Mouse (Mus musculus) ovary, postnatal 14 days (tissue): ENCODE data around the gene Rnft2.

ENCODE experiments used
- DNase-seq: peaks from one replicate; pipeline ENCODE4 v3.0.0; 2022; ENCODE audit warnings: low spot score

Rnft2 gene

DNA sequence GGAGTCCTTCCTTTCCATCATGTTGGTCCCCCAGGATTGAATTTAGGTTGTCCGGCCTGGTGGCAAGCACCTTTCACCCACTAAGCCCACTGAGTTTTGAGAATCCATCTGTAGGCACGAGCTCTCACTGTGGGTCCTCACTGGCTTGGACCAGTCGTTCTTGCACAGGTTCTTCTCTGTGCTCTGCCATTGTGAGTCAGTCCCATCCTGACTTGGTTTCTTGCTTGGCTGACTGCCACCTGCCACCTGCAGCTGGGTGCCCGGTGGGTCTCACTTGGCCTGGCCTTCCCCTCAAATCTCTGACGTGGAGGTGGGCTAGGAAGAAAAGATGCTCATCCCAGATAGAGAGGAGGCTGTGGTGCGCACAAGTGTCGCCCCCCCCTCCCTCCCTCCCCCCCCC, 6.1 kb upstream of the Rnft2 start:
- no peak for DNase-seq

DNA sequence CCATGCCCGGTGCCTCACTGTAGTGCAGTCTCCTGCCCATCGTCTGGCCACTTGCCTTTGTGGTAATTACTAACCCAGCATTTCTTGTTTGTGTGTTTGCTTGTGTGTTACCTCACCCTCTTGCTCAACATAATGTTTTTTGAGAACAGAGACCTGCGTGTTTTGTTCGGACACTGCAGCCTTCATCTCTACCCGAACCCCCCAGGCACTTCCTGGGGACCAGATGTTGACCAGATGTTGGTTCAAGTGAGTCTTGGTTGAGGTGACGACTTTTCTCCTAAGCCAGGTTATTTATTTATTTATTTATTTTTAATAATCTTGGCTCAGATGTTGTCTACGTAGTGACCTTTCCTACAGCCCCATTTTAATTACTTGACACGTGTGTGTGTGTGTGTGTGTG, 2.5 kb upstream of the Rnft2 start:
- no peak for DNase-seq

DNA sequence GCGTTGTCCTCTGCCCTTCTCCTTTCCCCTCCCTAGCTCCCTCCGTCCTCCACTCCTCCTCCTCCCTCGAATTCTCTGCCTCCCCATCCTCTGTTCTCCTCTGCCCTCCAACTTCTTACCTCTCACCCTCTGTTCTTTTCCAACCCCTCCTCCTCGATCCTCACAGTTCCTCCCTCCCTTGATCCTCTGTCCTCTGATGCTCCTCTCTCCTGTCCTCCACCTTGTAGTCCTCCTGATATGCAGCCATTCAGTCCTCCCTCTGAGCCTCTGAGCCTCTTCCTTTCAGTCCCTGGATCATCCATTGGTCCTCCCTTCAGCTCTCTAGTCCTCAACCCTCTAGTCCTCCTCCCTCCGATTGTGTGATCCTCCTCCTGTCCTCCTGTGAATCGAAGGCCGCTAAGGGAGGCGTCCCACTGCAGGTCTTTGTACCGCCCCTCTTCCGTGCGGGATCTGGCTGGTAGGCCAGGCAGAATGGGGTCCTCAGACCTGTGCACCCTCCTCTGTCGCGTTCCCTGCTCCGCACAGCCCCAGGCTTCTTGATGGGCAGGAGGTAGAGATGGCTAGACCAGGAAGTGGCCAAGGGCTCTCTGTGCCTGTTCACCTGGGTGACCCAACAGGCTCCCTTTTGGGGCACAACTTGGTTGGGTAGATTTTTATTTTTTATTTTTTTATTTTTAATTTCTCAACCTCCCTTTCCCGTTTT, 841 bp upstream of the Rnft2 start:
- DNase-seq, result no peak

DNA sequence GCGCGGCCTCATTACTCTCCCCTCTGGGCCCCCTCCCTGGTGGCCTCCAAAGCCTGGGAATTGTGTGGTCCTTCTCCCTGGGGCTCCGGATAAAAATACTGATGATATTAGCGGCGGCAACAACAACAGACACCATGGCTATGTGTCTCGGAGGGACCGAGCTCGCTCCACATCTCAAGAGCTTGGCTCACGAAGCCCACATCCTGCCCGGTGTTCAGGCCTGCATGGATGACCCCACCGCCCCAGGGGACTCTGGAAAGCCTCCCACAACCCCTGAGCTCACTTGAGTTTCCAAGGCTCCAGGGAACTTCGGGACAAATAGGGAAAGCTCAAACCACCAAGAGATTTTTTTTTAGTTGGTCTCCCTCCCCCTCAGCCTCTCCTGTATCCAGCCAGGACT, 5.2 kb downstream of the Rnft2 start:
- DNase-seq, result no peak

DNA sequence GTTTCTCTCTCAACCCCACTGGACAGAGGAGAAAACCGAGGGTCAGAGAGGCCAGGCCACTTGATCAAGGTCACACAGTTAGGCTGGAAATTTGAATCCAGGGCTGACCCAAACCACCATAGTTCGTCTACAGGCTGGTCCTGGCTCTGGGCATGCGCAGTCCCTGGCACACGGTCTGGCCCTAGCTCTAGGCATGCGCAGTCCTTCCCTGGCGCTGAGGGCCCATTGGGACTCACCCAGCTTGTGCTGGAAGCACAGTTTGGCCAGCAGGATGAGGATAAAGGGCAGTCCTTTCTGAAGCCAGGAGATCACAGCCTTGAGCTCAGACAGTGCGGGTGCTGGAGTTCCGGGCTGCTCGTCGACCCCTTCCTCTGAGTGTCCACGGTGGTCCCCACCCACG, 8.0 kb downstream of the Rnft2 start:
- no peak for DNase-seq

DNA sequence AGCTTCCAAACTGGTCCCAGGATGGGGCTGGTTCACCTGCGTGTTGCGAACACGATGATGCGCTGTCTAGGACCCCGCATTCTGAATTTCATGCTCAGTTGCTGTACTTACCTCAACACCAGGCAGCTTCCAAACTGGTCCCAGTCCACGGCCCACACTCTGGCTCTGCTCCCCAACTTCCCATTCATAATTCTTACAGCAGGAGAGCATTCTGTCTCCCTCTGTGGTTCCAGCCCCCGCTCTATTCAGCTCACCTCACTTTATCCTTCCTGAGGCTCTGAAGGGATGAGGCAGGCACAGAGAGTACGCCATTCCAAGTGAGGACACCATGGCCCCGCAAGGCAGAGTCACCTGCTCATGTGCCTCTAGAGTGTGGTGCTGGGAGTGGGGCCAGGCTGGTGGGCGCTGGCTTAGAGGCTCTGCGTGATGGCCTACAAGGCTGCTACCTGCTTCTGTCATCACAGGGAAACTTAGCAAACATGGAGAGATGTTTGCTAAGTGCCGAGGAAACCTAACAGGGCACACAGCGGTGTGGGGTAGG, 14.8 kb downstream of the Rnft2 start:
- DNase-seq, result no peak

DNA sequence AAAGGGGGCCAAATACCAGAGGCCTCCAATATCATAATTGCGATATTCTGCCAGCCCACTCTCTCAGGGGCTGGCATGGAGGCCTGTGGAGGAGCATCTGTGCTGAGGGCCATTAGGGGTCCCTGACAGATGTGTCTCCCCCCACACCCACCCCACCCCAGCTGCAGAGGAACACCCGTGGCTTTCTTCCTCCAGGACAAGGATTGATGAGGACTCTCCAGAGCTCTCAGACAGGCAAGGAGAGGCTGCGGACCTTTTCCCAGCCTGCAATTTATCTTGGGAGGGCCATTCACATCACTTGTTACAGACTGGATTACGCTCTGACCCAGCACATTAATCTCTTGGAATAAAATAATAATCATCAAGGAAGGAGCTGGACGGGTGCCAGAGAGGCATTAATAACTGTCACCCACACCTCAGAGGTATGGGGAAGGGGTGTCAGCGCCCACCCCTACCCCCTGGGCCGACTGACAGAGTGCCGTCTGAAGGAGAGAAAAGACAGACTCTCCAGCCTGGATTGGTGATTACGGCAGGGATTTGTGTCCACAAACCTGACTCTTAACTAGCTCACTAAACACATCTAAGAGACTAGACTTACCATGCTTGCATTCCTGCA, 21.7 kb downstream of the Rnft2 start:
- no peak for DNase-seq

DNA sequence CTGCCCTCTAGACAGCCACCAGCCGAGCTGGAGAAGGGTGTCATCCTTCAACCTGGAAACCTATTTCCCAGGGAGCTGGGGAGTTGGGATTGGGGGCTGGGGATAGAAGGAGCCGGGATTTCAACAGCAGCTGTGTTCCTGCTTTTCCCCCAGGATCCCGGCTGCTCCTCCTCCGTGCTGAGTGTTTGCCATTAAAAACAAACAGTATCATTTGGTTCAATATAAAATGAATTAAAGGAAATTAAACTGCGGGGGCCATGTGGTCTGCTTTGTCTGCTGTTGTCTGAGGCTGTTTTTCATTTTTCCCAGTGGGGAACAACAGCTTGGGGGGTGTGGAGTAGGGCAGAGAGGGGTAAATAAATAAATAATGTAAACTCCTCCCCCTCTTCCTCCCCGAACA, 27.5 kb downstream of the Rnft2 start:
- DNase-seq, result no peak

DNA sequence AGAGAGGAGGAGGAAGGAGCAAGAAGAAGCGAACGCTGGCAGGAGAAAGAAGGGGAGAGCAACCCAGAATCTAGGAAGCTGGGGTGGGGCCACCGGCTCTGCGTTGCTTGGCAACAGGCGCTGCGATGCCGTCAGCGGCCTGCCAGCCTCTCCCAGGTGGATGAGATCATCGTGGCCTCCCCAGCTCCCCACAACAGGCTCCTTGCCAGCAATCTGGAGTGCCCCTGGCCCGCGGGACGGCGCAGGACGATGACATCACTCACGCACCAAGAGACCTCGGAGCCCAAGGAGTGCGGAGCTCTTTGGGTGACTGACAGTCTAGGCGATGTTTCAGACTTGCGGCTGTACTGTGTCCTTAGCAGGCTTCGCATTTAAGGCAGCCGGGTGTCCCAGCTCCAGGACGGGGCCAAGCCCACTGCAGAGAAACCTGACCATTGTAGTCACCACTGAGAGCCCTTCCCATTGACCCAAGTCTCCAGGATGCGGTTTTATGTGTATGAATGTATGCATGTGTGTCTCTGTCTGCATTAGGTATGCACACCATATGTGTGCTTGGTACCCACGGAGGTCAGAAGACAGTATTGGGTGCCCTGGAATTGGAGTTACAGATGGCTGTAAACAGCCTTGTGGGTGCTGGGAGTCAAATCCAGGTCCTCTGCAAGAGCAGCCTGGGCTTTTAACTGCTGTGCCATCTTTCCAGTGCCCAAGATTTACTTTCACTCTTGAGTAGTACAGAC, 30.3 kb downstream of the Rnft2 start:
- DNase-seq, result peak; percentile 60

DNA sequence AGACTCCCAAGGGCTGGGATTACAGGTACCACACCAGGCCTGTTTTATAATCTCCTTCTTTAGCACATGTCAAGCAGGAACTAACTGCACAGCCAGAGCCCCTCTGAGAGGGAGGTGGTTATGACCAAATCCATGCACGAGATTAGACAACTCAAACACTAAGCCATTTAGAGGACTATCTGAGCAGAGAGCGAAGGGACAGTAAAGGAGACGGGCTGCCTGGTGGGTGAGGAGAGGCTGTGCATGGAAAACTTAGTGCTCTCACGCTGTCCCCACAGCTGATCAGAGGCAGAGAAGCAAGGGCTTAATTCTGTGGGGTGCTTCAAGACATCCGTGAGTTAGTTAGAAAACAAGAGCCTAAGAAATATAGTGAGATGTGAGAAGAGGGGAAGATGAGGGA, 30.9 kb downstream of the Rnft2 start:
- no peak for DNase-seq

DNA sequence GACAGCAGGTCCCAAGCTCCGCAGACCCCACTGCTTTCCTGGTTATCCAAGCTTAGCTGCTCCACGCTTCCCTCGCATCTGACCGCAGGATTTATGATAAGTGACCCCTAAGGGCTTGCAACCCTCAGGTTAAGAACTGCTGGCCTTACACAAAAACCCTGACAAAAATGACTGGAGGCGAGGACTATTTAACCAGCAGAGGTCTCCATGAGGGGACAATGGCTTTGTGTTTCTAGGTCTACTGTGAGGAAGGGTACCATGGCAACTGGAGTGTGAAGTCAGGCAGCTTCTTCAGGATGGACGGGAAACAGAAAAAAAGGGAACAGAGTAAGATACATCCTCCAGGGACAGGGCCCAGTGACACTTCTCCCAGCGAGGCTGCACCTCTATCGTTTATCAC, 39.1 kb downstream of the Rnft2 start:
- DNase-seq, result no peak

DNA sequence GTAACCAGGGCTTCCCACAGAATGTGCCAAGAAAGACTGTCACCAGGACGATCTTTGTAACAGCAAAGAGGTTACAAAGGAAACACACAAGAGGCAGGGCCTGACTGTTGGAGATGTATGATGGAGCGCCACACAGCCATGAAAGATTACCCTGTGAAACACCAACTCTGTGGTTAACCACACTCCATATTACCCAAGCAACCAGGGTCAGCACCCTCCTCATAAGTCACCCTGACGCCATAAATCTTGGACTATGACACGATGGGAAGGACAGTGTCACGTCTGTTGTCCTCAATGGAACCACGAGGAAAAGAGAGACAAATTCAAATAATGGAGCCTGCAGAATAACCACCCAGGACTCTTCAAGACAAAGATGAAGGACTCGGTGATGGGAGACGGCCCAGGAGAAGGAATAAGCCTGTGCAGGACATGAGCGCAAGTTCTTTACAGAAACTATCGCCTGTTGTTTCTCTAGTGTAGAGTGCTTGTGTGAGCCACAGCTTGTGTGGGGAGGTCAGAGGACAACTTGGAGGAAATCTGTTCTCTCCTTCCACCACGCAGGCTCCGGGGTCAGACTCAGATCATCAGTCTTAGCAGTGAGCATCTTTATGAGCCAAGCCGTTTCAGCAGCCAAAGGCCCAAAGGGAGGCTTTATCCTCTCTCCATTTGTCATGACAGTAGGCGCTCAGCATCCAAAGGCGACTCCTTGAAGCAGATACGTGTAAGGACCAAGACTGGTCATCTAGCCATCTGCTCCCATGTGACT, 40.1 kb downstream of the Rnft2 start:
- DNase-seq, result peak; percentile 11

DNA sequence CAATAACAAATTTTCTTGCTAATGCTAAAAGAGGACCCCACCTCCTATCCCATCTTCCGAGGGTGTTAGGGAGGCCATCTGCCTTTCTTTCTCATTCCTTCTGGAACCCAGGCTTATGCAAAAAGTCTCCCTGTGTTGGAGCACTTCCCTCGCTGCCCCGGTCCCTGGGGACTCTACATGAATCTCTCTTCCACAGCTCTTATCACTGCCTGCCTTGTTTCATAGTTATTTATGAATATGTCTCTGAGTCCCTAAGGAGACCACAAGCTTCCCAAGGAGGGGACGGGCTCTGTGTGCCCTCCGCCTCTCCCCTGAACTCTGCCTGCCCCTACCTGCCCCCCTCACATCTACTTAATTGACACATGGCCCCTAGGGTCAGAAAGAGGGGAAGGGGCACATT, 45.2 kb downstream of the Rnft2 start:
- no peak for DNase-seq

DNA sequence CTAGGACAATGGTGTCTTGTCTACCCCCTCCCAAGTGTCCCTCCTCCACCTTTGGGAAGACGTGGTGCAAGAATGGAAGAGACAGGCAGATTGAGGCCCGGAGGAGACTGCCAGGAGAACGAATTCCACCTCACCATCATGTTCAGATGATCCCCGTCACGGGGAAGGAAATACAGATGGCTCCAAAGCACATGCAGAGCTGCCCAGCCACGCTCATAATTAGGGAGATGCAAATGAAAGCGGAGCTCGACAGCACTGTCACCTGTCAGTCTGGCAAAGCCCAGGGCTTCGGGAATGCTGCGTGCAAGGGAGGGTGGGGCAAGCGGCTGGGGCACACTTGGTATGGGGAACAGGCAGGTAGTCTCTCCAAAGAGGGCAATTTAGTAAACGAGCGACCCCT, 47.5 kb downstream of the Rnft2 start:
- DNase-seq, result no peak

DNA sequence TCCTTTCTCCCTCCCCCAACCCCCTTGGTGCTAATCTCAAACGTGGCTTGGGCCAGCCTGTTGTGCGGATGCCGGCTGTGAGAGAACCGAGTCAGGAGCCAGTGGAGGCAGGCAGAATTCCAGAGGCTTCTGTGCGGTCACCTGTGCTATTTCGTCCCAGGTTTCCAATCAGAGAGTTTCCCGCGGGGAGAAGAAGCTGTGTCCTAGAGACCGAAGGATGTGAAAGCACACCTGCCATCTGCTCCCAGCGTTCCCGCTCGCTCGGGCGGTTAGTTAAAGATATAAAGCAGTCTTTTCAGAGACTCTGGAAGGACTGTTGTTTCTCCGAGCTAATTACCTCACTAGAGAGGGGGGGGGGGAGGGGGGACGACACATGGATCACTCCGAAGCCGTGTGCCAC, 52.7 kb downstream of the Rnft2 start:
- DNase-seq, result no peak

DNA sequence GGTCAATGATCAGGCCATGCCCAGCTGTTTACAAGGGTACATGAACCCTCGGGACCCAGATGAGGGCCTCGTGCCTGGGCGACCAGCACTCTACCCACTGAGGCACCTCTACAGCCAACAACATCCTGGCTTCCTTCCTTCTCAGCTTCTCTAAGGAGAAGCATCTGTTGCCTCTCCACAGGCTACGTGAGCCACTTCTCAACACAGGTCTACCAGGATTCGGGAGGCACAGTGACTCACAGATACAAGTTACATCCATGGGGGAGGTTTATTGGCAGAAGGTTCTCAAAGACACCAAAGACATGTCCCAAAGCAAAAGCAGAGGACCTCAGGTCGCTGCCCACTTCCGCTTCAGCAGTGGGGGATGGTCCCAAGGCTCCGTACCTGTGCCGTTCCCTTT, 54.4 kb downstream of the Rnft2 start:
- no peak for DNase-seq

DNA sequence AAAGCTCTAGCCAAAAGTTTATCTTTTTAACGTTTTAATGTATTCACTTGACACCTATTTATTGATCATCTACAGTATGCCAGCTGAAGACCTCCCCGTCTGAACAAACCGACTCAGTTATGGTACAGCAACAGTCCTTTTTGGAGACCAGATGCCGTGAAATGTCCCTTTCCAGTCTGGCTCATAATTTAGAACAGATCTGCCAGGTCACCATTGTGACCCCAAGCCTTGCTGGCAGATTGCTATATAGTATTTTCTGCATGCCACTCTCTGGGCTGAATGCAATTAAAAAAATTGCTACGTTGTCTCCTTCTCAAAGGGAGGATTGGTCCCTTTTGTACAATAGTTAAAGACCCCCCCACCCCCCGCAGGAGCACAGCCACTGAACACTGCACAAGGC, 56.6 kb downstream of the Rnft2 start:
- no peak for DNase-seq

DNA sequence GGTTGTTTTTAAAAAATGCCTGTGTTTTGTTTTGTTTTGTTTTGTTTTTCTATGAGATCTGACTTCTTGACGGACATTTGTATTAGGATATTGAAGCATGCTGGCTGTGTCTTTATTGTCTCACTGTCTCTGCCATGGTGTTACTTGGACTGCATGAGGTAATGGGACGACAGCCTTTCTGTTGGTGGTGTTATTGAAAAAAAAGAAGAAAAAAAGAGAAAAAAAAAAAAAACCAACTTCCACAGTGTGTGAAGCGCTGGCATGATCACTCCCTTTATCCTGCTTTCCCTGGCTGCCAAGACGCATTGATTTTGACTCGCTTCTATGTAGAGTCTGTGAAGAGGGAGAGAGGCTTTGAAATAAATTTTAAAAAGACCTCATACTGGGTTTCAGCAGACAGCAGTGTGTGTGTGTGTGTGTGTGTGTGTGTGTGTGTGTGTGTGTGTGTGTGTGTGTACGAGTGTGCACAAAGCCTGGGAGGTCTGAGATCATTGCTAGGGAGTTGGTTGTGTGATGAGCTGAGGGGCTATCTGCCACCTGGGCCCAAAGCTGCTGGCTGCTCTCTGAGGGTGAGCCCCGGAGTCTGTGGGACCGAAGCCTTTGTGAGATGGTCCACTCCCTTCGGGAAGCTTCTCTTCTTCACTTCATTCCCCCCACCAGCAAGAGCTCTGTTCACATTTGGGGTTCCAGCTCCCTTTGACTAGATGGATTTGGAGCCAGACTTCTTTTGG, 57.8 kb downstream of the Rnft2 start:
- no peak for DNase-seq

DNA sequence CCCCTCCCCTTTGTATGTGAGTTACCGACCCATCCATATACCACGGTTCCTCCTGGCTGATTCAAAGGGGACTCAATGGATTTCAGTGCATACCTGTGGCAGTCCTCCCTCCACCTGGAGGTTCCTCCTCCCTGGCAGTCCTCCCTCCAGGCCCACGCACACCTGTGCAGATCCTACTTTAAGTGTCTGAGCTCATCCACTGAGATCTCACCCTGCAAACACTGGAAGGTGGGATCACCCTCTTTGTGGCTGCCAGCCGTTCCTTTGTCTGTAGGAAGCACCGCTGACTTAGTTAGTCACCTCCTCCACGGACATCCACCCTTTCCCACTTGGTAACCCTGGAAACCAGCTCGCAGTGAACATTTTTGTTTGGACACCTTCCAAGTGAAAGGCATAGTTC, 67.3 kb downstream of the Rnft2 start:
- DNase-seq, result no peak

DNA sequence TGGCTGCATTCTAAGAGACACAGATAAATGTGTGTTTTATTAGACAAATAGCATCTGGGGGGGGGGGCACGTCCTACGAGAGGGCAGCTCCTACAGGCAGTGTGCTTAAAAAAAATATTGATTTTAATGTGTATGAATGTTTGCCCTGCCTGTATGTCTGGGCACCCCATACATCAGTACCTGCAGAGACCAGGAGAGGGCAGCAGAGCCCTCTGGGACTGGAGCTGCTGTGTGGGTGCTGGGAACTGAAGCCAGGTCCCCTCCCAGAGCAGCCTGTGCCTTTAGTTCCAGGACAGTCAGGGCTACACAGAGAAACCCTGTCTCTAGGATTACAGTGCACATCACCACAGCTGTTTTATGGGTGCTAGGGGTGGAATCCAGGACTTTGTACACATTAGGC, 69.8 kb downstream of the Rnft2 start:
- DNase-seq, result no peak

DNA sequence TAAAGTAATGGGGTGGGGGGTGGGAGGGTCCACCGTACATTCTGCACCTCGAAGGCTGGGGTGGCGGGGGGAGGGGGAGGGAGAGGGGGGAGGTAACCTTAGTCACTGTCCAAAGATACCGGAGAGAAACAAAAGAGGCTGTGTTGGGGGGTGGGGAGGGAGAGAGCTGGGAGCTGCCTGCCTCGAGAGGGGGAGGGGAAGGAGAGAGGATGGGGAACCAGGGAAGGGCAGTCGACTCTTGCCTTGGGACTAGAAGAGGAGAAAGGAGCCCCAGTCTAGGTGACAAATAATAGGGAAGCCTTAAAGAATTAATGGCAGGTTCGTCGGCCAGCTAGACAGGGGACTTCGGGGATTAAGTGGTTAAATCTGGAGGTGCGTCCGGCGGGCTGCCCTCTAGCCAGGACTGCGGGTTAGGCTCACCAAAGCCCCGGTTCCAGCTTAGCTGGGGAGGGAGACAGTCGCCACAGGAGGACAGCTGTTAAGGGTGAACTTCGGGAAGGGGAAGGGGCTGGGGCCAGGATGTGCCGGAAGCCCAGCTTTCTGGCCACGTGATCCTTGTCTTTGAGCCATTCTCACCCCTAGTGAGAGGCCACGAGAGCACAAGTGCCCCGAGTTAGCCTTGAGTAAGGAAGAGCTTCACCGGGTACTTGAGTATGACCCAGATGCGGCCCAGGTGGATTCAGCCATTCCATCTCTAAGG, 70.5 kb downstream of the Rnft2 start:
- DNase-seq, result no peak
